Mouse (Mus musculus): ENCODE data around the gene Ap1g2.
A peak's percentile ranks its signal among the peaks of the same experiment; 100 is the strongest.

Gene Ap1g2

GRCm38 (mm10) chr14:55105836-55106809, at the start of gene Ap1g2:
TSS of gene Ap1g2 (minus strand) at chr14:55106593.
- DNase-seq (ENCODE audit: inconsistent ontology term), result peak; percentile 71

- DNase-seq (ENCODE audit: inconsistent ontology term), result no peak
Measured at GRCm38 (mm10) chr14:55152951-55153481, 46.6 kb upstream of the Ap1g2 start.

GRCm38 (mm10) chr14:55152174-55152573, 45.8 kb upstream of the Ap1g2 start:
- no peak for DNase-seq (ENCODE audit: inconsistent ontology term)

DNA sequence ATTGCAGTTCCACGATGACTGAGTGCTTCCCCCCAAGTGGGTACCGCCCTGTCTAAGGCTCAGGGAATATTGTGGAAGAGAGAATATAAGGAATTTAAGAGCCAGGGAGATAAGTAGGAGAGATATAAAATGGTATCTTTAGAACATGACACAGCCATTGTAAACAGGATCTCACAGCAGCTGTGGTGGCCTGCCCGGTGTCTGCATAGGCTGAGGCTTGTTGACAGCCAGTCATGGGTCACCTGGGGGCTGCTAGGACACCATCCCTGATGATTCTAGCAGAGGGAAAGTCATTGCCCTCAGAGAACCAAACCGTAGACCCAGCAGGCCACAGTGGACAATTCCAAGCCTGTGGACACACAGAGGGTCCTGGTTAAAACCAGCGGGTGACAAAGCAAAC, 44.6 kb upstream of the Ap1g2 start:
- no peak for DNase-seq (ENCODE audit: inconsistent ontology term)

DNA sequence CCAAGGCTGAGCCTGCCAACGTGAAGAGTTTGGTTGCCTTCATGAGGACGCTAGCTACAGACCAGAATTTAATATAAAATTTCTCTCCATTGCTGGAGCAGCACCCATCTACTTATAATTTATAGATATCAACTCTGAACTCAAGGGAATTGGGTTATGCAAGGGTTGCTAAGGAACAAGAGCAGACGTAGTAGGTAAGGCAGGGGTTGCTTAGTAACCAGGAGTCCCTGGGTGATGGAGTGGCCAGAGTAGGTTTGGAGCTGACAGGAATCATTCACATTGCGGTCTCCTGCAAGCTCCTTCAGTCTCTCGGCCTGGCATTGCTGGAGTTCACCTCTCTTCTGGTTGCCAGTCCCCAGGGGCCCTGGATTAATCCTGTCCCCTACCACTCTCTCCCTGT, 42.6 kb upstream of the Ap1g2 start:
- no peak for DNase-seq (ENCODE audit: inconsistent ontology term)

GRCm38 (mm10) chr14:55148363-55148915, 42.0 kb upstream of the Ap1g2 start:
- DNase-seq (ENCODE audit: inconsistent ontology term), result peak; percentile 29

- DNase-seq (ENCODE audit: inconsistent ontology term), result peak; percentile 64
Measured at GRCm38 (mm10) chr14:55146829-55147401, 40.5 kb upstream of the Ap1g2 start.

DNA sequence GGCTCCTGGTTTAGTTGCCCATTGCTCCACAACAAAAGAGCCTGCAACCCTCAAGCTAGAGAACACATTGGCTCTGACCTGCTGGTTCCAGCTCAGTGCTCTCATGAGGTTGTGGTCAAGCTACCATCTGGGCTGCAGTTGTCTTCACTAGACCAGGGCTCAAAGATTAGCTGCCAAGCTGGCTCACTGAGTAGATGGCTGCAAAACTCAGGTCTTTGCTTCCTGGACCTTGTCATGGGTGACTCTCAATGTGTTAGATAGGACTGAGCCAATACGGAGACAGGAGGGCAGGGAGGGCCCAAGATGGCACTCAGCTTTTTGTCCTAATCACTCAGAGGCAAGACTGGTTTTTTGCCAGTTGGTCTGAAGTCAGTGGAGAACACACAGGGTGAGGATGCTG, 39.9 kb upstream of the Ap1g2 start:
- DNase-seq (ENCODE audit: inconsistent ontology term), result peak; percentile 69

DNA sequence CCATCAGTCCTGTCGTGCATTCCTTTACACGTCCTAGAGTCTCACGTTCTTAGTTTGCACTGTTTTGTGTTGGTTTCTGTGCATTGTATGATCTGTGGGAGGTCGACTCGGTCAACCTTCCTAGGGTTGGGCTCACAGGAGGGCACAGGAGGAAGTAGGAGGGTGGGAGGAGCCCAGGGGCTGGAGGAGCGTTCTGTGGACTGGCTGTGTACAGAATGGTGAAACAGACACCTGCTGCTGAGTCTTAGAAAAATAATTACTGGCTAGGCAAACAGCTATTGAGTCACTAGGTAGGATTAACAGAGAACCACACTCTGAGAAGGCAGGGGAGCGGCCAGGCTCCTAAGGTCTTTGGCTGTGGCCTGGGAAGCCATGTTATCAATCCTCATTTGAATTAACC, 32.9 kb upstream of the Ap1g2 start:
- no peak for DNase-seq (ENCODE audit: inconsistent ontology term)

- DNase-seq (ENCODE audit: inconsistent ontology term), result no peak
Measured at GRCm38 (mm10) chr14:55135676-55136075, 29.3 kb upstream of the Ap1g2 start.

- no peak for DNase-seq (ENCODE audit: inconsistent ontology term)
Measured at GRCm38 (mm10) chr14:55126521-55126920, 20.1 kb upstream of the Ap1g2 start.

- DNase-seq (ENCODE audit: inconsistent ontology term), result no peak
Measured at GRCm38 (mm10) chr14:55125711-55126110, 19.3 kb upstream of the Ap1g2 start.

DNA sequence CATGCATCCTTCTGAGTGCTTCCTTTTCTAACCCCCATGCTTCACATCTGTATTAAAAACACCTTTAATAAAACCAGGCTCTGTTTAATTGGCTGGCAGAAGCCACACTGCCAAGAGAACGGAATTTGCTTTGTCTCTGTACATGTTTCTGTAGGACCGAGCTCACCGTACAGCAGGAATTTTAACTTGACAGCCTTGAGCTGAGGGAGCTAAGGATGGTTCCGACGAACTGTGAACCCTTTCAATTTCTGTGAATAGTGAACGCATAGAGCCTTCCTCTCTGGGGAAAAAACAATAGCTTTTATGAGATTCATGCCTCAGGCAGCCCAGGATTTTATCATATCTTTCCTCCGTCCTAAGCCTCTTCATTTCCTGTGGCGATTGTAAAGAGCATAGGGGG, 16.0 kb upstream of the Ap1g2 start:
- no peak for DNase-seq (ENCODE audit: inconsistent ontology term)

- DNase-seq (ENCODE audit: inconsistent ontology term), result peak; percentile 92
Measured at GRCm38 (mm10) chr14:55121947-55122346, 15.6 kb upstream of the Ap1g2 start.

DNA sequence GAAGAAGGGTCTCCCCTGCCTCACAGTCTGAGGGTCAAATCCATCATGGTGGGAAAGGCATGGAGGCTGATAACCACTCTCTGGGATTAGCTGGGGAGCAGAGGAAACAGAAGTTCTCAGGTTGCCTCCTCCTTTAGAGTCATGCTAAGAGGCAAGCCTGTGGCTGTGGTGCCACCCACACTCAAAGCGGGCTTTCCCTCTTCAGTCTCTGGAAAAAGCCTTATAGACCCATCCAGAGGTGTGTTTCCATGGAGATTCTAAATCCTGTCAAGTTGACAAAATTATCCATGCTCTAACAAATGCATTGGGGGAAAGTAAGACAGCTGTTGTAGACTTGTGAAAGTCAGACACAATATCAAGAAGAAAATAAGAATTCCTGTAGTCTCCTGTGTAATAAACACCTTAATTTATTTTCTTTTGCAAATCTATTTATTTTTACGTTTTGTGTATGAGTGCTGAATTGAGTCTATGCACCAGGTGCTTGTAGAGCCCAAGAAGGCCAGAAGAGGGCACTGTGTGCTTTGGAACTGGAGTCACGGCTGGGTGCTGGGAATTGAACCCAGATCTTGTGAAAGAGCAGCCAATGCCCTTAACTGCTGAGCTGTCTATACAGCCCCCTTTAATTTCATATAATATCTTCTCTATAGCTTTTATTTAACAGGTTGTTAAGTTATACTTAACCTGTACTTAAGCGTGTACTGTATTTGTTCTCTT, 13.2 kb upstream of the Ap1g2 start:
- DNase-seq (ENCODE audit: inconsistent ontology term), result no peak

- DNase-seq (ENCODE audit: inconsistent ontology term), result peak; percentile 32
Measured at GRCm38 (mm10) chr14:55118852-55119251, 12.5 kb upstream of the Ap1g2 start.

DNA sequence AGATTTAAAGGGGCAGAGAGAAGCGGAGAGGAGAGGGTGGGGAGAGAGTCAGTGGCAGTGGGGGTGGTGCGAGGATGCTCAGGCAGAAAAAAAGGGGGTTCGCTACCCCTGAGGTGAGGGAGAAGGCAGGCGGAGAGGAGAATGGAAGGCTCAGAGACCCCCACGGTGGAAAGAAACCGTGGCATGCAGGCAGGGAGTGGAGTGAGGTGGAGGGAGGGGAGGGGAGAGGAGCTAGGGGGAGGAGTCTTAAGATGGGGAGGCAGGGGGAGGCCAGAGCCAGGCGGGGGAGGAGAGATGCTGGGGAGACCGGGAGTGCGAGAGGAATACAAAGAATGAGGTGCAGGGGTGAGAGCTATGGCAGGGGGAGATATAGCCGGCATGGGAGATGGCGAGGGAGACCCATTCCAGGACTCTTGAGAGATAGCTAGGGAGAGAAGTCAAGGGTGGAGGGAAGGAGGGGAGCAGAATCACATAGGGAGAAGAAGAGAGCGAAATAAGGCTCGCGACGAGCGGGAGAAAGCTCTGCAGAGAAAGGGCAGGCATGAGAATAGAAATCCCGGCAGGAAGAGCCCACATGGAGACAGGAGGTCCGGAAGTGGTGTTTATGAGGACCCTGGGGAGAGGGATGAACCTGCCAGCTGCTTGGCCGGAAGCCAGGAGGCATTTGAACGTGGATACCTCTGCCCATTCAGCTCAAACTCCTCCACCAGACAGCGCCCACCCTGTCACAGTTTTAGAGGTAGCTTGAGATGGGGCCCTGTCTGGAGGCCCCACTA, 10.2 kb upstream of the Ap1g2 start, which contains the start of gene Jph4:
TSS of gene Jph4 (minus strand) at position 511 of the 776 bp plus-strand sequence.
- DNase-seq (ENCODE audit: inconsistent ontology term), result no peak

- DNase-seq (ENCODE audit: inconsistent ontology term), result no peak
Measured at GRCm38 (mm10) chr14:55115846-55116245, 9.5 kb upstream of the Ap1g2 start.

DNA sequence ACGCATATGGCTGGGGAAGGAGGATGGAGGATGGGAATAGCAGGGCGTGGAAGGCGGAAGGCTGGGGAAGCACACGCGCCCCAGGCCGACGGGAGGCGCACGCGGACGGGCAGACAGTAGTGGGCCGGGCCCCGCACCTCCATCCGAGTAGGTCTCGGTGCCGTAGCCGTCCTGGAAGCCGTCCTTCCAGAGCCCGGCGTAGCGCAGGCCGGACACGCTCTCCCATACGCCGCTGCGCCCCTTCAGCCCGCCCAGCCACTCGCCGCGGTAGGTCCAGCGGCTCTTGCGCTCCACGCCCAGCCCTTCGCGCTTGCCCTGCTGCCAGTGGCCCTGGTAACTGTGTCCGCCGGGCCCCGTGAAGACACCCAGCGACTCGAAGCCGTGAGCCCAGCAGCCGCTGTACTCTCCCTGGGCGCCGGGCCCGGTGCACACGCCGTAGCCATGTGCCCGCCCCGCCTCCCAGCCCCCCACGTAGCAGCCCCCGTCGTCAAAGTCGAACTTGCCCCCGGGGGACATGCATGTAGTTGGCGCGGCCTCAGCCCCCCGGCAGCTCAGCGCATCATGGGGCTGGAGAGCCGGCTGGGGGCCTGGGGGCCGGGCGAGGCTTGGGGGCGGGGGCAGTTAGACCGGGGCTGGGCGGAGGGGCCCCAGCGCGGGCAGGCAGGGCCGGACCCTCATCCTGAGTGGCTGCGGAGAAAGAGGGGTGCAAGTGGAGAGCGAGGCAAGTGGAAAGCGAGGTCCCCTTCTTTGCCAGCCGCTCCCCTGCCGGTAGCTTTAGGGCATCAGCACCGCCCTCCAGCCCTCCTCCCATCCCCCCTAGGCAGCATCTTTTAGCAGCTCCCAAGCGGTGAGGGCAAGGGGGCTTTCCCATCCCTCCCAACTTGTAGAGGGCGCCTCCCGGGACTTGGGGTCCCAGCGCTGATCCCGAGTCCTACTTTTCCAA, 8.6 kb upstream of the Ap1g2 start:
- DNase-seq (ENCODE audit: inconsistent ontology term), result peak; percentile 68

Measured in Muller cell, postnatal 12 days (primary cell).